Mouse (Mus musculus) inflammation-experienced regulatory T-cells, adult 6 months (primary cell): ENCODE measurements around the gene Abcb10. TPM values are rescaled to one million over a fixed set of nuclear protein-coding genes. Genes with fewer than 3 reads are reported as not detected.

Source experiments
- polyA plus RNA-seq, 3 experiments: library from polyadenylated mRNA; unstranded; fragments of 100-300 nt; shearing (Covaris generic); gene quantifications; one replicate each; pipeline ENCODE4 v1.2.1; 2017

Abcb10 gene
- polyA plus RNA-seq, 3 experiments from 2014 or later: 1.2 to 2.6 (median 1.3) TPM

Other genes starting within 250 kb of the Abcb10 start
- gene Rab4a, start 177.1 kb downstream of the Abcb10 start, polyA plus RNA-seq: 10 to 100 TPM; 15.9 to 21.4 (median 16.9) TPM
- gene Ccsap, start 122.9 kb downstream of the Abcb10 start, polyA plus RNA-seq: 1 to 10 TPM; 3.3 to 5.1 (median 3.7) TPM
- under 1 TPM in 2 of 3 experiments, not detected in 1; 0.25 to 0.26 TPM for gene Acta1, start 88.4 kb downstream of the Abcb10 start, polyA plus RNA-seq
- 10 to 100 TPM in 1 of 3 experiments, 1 to 10 TPM in 2; 7.2 to 10.5 (median 8.2) TPM for gene Nup133, start 33.9 kb downstream of the Abcb10 start, polyA plus RNA-seq
- 10 to 100 TPM in 2 of 3 experiments, 1 to 10 TPM in 1; 9.2 to 15.4 (median 12.3) TPM for gene Taf5l, start 38.3 kb upstream of the Abcb10 start, polyA plus RNA-seq
- gene Urb2, start 38.4 kb upstream of the Abcb10 start, polyA plus RNA-seq: 1 to 10 TPM; 4.0 to 5.2 (median 4.3) TPM
- 10 to 100 TPM; 14.8 to 39.1 (median 20.4) TPM for gene Galnt2, start 248.3 kb upstream of the Abcb10 start, polyA plus RNA-seq